Mouse (Mus musculus) left cerebral cortex, postnatal 25 days (tissue): ENCODE results near the gene Htra2. TPM values are rescaled to one million over a fixed set of nuclear protein-coding genes. Genes with fewer than 3 reads are reported as not detected.

Experiments used
- DNase-seq, 2 experiments: peaks; one replicate each; pipeline ENCODE4 v3.0.0; 2022; ENCODE audit warnings: low spot score in 2 of 2, mixed read lengths in 1 of 2
- intact Hi-C: fragments of 180-260 bp; cut with DNase I; formaldehyde crosslinking; loops from one replicate; pipeline ENCODE4 v1.15.1; 2025
- total RNA-seq, 2 experiments: library from RNA; stranded (reverse); gene quantifications; 2 replicates each; pipeline ENCODE4 v1.2.3; 2021

Gene Htra2
- 10 to 100 TPM; 42.9 to 45.4 TPM for total RNA-seq

DNA sequence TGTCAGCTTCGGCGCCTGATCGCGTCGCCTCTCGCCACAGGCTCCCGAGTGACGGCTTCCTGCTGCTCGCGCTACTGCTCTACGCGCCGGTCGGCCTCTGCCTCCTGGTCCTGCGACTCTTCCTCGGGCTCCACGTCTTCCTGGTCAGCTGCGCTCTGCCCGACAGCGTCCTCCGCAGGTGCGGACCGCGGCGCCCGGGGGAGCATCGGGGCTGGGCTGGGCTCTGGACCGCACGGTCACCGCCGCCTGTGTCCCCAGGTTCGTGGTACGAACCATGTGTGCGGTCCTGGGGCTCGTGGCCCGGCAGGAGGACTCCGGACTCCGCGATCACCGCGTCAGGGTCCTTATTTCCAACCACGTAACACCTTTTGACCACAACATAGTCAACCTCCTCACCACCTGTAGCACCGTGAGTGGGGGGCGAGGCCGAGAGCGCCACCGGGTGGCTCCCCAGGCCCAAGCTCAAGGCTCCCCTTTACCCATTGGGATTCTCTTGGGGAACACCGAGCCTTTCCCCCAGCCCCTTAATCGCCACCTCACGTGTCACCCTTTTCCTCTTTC is at the start of gene Htra2:
Gene Htra2 (minus strand): TSS at position 403 of the 561 bp plus-strand sequence.
- DNase-seq = no peak

DNA sequence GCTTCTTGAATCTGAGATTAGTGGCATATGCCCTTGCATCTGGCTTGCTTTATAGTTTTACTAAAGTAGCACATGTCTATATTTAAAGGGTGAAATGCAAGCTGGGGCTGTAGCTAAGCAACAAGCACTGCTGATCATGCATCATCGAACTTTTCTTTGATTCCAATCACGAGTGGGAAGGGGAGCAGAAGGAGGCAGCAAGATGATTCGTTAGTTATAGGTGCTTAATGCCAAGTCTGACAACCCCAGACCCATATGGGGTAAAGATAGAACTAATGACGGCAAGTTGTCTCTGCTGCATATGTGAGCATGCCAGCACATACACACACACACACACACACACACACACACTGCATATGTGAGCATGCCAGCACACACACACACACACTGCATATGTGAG is 49.1 kb upstream of the Htra2 start:
- intact Hi-C loops = loop anchor here (10.0 kb wide), 1 partner anchor 189 kb away; no protein-coding TSS in a partner anchor
- peak; percentile 27 to 75 for DNase-seq

More for the DNA sequence above, at the start of gene Htra2:
- intact Hi-C loops = loop anchor here (1.0 kb wide), 3 partner anchors 23 to 58 kb away; no protein-coding TSS in a partner anchor

- intact Hi-C loops = loop anchor here (10.0 kb wide), 1 partner anchor 188 kb away; no protein-coding TSS in a partner anchor
- DNase-seq = no peak
These were observed 48.1 kb upstream of the Htra2 start for GRCm38 (mm10) chr6:83103130-83103650.

DNA sequence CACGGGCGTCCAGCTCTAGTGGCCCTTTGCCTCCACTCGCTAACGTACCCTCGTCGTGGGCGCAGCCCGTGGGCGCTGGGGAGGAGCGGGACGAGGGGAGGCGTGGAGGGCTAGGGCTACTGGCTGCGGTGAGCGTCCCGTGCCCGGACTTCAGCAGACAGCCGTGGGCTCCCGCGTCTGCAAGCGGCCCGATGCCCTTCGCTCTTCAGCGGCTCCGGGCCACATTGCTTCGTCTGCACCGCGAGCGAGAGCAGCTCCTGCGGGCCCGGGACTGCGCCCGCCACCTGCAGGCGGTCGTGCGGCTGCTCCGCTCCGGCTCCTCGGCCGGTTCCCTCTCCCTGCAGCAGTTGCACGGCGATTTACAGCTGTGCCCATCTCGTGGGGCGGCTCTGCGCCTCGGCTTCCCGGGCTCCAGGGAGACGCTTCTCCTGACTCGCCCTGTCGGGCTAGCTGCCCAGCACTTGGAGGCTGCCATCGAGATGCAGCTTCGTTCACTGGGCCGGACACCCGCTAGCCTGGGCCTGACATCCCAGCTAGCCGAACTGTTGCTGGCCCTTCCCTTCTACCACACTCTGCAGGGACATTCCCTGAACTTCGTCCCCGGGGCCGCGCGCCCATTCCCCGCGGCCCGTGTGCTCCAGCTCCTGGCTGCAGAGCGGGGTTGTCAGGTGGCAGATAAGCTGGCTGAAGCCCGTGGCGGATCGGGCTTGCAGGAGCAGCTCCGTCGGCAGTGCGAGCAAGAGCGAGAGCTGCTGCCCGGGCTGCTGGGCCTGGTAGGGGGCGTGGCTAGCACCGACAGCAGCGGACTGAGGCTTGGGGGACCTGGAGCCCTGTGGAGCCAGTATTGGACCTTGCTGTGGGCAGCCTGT is 46.8 kb upstream of the Htra2 start:
- peak; percentile 60 to 71 for DNase-seq
- intact Hi-C loops = loop anchor here (1.0 to 10.0 kb wide), 4 partner anchors 24 to 187 kb away; partner anchors contain the start of gene Aup1

DNA sequence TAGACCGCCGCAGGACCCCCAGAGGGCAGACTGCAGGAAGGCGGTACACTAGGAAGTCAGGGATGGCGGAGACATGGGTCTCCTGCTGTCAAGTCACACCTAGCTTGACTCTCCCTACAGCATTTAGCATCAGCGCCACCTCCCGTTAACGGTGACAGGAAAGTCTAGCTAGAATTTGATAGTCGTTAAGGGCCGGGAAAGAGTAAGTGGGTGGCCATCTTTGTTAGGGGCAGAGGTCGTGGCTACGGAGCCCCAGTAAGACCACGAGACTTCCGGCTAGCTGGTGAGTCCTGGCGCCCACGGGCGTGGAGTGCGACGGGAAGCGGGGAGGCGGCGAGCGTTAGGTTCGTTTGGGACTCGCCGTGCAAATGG is 46.2 kb upstream of the Htra2 start, which contains the start of the genes Ccdc142 and Gm42688:
Gene Ccdc142 (plus strand): TSS at position 286 of the 372 bp plus-strand sequence.
Gene Gm42688 (plus strand): TSS at position 302 of the 372 bp plus-strand sequence.
- intact Hi-C loops = loop anchor here (1.0 to 10.0 kb wide), 3 partner anchors 23 to 187 kb away; no protein-coding TSS in a partner anchor
- DNase-seq = peak; percentile 89 to 94

DNA sequence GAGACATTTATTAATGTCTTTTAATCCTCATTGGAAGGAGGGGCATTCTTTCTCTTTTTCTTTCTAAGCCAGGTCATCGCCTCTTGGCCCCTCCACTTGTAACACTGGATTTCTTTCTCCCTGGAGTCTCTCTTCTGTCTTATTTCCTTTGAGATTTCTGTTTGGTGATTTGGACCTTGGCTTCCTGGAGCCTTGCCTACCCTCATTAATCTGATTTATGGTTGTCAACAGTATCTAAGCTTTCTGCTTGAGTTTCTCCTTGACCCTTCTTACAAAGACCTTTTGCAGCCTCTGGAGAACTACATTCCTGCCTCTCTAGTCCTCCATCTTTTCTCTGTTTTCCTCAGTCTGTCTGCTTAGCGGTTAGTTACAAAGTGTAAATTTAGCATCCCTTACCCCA is 43.3 kb upstream of the Htra2 start:
- intact Hi-C loops = no loop called here
- no peak for DNase-seq

GRCm38 (mm10) chr6:83095968-83096367 is 40.9 kb upstream of the Htra2 start:
- intact Hi-C loops = no loop called here
- no peak for DNase-seq

DNA sequence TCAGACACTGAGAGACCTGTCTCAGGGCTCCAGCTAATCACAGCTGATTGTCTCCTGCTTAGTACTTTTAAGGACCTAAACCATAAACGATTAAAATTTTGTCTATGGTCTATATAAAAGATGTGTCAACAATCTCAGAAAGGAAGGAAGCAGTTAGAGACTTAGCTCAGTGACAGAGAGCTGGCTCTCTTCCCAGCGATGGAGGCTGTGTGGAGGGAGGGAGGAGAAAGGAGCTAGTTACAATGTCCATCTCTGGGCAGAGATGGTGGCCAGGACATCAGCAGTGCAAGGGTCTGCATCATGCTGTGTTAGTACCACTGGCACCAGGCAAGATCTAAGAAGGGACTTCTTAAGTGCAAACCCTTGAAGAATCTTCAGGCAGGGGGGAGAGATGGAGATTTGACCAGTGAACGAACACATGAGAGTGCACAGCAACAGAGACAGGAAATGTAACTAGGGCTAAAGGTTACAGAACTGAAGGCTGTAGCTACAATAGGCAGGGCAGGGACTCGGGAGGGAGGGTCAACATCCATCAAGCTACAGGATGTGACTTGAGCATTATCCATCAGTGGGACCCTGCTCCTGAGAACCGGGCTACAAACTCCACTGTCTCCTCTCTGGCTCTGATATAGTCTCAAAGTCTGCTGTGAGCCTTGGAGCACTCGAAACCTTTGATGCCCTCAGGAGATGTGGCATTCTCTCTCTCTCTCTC is 37.5 kb upstream of the Htra2 start:
- intact Hi-C loops = no loop called here
- DNase-seq = no peak

GRCm38 (mm10) chr6:83087926-83088260 is 32.8 kb upstream of the Htra2 start:
- DNase-seq = no peak
- intact Hi-C loops = no loop called here

DNA sequence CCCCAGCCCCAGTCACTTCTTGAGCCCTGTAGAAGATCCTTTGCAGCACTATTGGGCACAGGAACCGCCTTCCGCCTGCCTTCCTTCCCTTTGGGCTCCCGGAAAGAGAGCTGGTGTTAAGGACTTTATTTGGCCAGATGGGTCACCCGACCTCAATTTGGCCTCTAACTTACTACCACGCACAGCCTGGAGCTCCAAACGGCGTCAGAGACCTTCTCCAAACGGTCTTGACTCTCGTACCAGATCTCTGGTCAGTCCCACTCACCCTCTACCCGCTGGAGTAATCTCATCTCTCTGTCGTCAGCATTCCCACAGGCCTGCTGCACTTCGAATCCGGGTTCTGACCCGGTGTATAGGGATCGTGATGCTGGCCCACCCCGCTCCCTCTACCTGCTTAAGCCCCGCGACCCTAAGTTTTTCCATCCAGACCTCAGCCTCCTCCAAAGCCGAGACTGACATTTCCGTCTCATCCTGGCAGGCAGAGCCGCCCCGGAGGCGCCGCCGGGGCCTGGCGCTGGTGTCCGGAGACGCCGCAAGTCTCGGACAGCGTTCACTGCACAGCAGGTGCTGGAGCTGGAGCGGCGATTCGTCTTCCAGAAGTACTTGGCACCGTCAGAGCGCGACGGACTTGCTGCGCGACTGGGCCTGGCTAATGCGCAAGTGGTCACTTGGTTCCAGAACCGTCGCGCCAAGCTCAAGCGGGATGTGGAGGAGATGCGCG is 32.3 kb upstream of the Htra2 start:
- no peak for DNase-seq
- intact Hi-C loops = no loop called here

DNA sequence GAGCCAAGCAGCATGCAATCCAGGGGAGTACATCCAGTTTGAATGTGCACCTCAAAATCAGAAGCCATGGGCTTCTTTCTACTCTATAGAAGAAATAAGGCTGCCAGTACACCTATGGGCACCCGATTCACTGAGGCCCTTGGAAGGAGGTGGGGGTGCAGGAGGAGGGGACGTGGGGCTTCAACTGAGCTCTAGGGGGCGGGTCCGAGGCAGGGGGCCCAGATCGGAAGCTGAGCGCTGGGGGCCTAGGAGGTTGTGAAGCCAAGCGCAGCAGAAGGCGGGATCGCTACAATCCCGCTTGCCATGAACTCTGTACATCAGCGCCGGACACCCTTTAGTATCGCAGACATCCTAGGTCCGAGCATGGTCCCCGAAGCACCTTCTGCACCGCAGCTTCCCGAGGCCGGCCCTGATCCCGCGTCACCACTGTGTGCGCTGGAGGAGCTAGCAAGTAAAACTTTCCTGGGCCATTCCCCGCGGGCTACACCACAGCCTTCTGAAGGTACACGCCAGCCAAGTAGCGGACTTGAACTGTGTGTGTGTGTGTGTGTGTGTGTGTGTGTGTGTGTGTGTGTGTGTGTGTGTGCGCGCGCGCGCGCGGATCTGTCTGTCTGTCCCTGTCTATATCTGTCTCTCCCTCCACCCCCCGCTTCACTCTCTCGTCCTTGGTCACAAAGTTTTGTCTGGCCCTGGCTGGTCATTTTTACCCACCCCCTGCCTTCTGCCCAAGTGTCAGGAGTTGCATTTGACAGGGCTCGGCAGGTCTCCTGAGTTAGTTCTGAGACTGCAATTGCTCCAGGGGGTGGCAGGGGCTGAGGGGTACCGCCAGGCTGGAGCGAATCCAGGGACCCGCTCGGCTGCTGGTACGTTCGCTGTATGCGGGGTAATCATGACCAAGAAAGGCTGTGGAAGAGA is 31.3 kb upstream of the Htra2 start, which contains the start of gene Lbx2:
Gene Lbx2 (plus strand): TSS at position 247 of the 915 bp plus-strand sequence.
- no peak for DNase-seq
- intact Hi-C loops = no loop called here

DNA sequence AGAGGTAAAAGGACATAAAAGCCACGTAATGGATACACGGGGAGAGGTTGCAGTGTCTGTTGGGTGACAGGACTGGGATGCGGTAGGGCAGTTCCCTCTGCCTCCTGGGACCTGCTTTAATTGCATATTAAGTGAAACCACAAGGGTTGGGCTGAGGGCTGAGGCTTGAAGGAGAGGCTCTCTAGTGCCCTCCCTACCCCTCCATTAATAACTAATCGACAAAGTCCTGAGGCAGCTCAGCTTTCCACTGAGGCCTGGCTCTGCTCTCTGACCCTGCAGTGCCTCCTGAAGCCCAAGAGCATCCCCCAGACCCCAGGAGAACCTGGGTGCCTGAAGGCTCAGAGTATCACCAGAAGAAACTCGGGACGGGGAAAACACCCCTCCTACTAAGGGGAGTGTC is 29.4 kb upstream of the Htra2 start:
- DNase-seq = no peak
- intact Hi-C loops = no loop called here

DNA sequence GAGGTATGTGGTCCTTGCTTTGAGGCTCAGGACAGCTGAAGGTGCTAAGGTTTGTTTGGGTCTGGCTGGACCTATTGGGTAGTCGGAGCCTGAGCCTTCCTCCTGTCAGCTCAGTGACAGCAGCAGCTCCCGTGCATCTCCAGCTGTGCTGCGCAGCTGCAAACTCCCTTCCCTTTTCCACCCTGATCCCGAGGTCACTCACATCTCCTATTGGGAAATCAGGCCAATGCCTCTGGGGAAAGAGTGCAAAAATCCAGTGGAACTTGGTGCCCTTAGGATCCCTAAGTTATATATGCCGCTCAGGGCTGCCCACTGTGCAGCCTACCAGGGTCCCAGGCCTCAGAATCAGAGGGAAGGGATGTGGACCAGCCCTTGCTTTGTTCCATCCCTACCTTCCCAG is 28.4 kb upstream of the Htra2 start:
- intact Hi-C loops = no loop called here
- DNase-seq = no peak

GRCm38 (mm10) chr6:83080210-83080609 is 25.1 kb upstream of the Htra2 start:
- no peak for DNase-seq
- intact Hi-C loops = no loop called here

- intact Hi-C loops = loop anchor here (1.0 to 10.0 kb wide), 4 partner anchors 23 to 636 kb away; partner anchors contain the start of genes Aup1, Ccdc142, Gm42688 and Vax2
- peak; percentile 99 for DNase-seq
These were observed 23.3 kb upstream of the Htra2 start for GRCm38 (mm10) chr6:83078324-83078858.

DNA sequence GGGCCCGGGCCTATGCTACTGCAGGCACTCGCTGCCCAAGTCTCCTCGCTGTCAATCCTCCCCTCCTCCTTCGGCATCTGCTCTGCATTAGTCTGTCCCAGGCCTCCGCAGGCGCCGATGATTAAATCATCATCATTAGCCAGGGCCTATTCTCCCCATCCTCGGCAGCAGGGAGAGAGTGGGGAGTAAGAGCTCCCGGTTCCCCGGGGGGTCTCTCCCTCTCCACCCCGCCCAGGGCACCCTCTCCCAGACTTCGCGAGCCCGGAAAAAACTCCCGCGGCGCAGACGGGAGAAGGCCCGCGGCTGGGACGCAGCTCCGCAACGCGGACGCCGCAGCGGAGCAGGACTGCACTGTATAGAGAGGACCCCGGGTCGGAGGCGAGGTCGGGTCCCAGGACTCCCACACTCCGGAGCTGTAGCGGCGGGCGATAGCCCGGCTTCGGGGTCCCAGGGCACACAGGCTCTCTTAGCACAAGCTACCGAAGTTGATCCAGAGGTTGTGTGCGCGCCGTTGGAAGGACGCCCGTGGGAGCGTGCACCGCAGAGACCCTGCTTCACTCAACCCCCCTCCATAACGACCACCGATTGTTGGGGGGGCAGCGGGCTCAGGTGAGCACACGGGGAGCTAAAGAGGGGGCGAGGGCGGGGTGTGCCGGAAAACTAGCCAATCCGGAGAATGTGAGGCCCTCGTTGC is 22.7 kb upstream of the Htra2 start, which contains the start of gene Pcgf1:
Gene Pcgf1 (plus strand): TSS at position 240 of the 694 bp plus-strand sequence.
- intact Hi-C loops = loop anchor here (1.0 to 10.0 kb wide), 4 partner anchors 23 to 637 kb away; partner anchors contain the start of genes Aup1, Ccdc142, Gm42688 and Vax2
- peak; percentile 41 to 45 for DNase-seq

GRCm38 (mm10) chr6:83074979-83075378 is 19.9 kb upstream of the Htra2 start:
- intact Hi-C loops = loop anchor here (10.0 kb wide), 1 partner anchor 640 kb away; the partner anchor contains the start of gene Vax2
- DNase-seq = no peak
